Mouse (Mus musculus) lung, postnatal 0 days (tissue): ENCODE results near the gene Gm20708. TPM values are rescaled to one million over a fixed set of nuclear protein-coding genes. Genes with fewer than 3 reads are reported as not detected.
"Not testable (repeated sequence)": the region's sequence is repeated elsewhere in the genome, so short reads cannot be mapped to it uniquely, and the experiment has no call there.

Experiments
- ATAC-seq: fragments of 200-750 bp; cut with Nextera tagmentation; 2 replicates; pipeline ENCODE4 v1.8.0; 2017; ENCODE audit warnings: moderate library complexity
- DNase-seq: peaks from one replicate; pipeline ENCODE4 v3.0.0-alpha.2; 2016; ENCODE audit warnings: low spot score
- H3K27ac ChIP-seq: fragments of 300-500 bp; sonication (generic); 2 replicates; pipeline ENCODE4 v1.5.1; 2014; ENCODE audit warnings: antibody characterized with exemption, mild to moderate bottlenecking, low read length, mixed read lengths
- H3K27me3 ChIP-seq: fragments of 300-500 bp; sonication (generic); replicated peaks from 2 replicates; pipeline ENCODE4 v1.6.1; 2014; ENCODE audit warnings: low read length, mixed read lengths; ENCODE audit not compliant: insufficient read depth
- H3K36me3 ChIP-seq: fragments of 300-500 bp; sonication (generic); 2 replicates; pipeline ENCODE4 v1.6.1; 2014; ENCODE audit warnings: low read length, mixed read lengths; ENCODE audit not compliant: insufficient read depth
- H3K4me1 ChIP-seq: fragments of 300-500 bp; sonication (generic); 2 replicates; pipeline ENCODE4 v1.6.1; 2014; ENCODE audit warnings: antibody characterized with exemption, low read depth, low read length, mixed read lengths; ENCODE audit not compliant: insufficient read depth
- H3K4me2 ChIP-seq: fragments of 300-500 bp; sonication (generic); replicated peaks from 2 replicates; pipeline ENCODE4 v1.6.1; 2014; ENCODE audit warnings: low read depth, mild to moderate bottlenecking, low read length, moderate library complexity, mixed read lengths
- H3K4me3 ChIP-seq: fragments of 300-500 bp; sonication (generic); 2 replicates; pipeline ENCODE4 v1.5.1; 2014; ENCODE audit warnings: low read depth, low read length
- H3K9ac ChIP-seq: fragments of 300-500 bp; sonication (generic); replicated peaks from 2 replicates; pipeline ENCODE4 v1.6.1; 2014; ENCODE audit warnings: low read depth, mild to moderate bottlenecking
- H3K9me3 ChIP-seq: fragments of 300-500 bp; sonication (generic); 2 replicates; pipeline ENCODE4 v1.6.1; 2016; ENCODE audit warnings: low read length, mixed read lengths
- CTCF ChIP-seq: IDR thresholded peaks from 2 replicates; pipeline ENCODE4 v1.5.1; 2016; ENCODE audit warnings: antibody characterized with exemption, mild to moderate bottlenecking
- EP300 ChIP-seq: IDR thresholded peaks from 2 replicates; pipeline ENCODE4 v1.6.1; 2016; ENCODE audit warnings: antibody characterized with exemption, mild to moderate bottlenecking, control low read depth
- WGBS: fragments of 180-500 bp; shearing (Covaris S2); extraction: QIAGEN DNeasy Blood & Tissue Kit; methylation state at CpG from one replicate; pipeline ENCODE4 v1.1.7; 2014; 5-methylcytosine and 5-hydroxymethylcytosine counted together
- polyA plus RNA-seq: library from polyadenylated mRNA; unstranded; fragments of >200 nt; fragmentation: Nextera tagmentation; extraction: Ambion mirVana; gene quantifications from 2 replicates; pipeline ENCODE4 v1.2.1, GENCODE M21; 2015

Gene Gm20708
- polyA plus RNA-seq, 1 experiment from 2014 or later, result 0.27 TPM

GRCm38 (mm10) chr11:117814704-117815366 lies 5.4 kb downstream of the Gm20708 start:
- Histone ChIP-seq H3K36me3 (0 out of 2 replicates have a peak, but pooled peaks cover 4% of the 10 kb centered on the region), H3K4me2 (no peak overlapping the region), H3K9ac (no peak overlapping the region), H3K27me3 (no peaks in the 10 kb centered on the region), H3K4me1 (peaks cover 13% of the 10 kb centered on the region; the same call in 1 of the 2 replicates), H3K27ac (no peak overlapping the region), H3K9me3 (no peaks in the 10 kb centered on the region), H3K4me3 (no peak overlapping the region)
- WGBS, result 77% methylated on average over 6 of the region's 6 CpGs
- ATAC-seq (no peak), DNase-seq (no peak)
- TF ChIP-seq EP300, result no peak
- no peak for TF ChIP-seq CTCF

- WGBS, result 60% methylated on average over 9 of the region's 9 CpGs
- not testable (repeated sequence) for H3K9ac ChIP-seq, H3K27me3 ChIP-seq, H3K36me3 ChIP-seq, H3K27ac ChIP-seq, H3K9me3 ChIP-seq, H3K4me1 ChIP-seq, DNase-seq, H3K4me3 ChIP-seq, H3K4me2 ChIP-seq
- ATAC-seq, result peak; percentile 79
Measured at GRCm38 (mm10) chr11:117815850-117816249, 6.4 kb downstream of the Gm20708 start.

GRCm38 (mm10) chr11:117816389-117816996 lies 7.0 kb downstream of the Gm20708 start:
- H3K27me3 ChIP-seq, result no peaks in the 10 kb centered on the region
- 79% methylated on average over 11 of the region's 13 CpGs for WGBS
- H3K4me2 ChIP-seq, result no peak overlapping the region
- H3K9me3 ChIP-seq, result no peaks in the 10 kb centered on the region
- peaks cover 5% of the 10 kb centered on the region; the same call in 1 of the 2 replicates for H3K4me1 ChIP-seq
- ATAC-seq (no peak), DNase-seq (no peak)
- no peak overlapping the region for H3K4me3 ChIP-seq
- H3K9ac ChIP-seq, result no peak overlapping the region
- no peak overlapping the region for H3K27ac ChIP-seq
- no peak for TF ChIP-seq EP300
- 0 out of 2 replicates have a peak, but pooled peaks have one; percentile 8 for TF ChIP-seq CTCF
- H3K36me3 ChIP-seq, result 0 out of 2 replicates have a peak, but pooled peaks cover 4% of the 10 kb centered on the region

GRCm38 (mm10) chr11:117819095-117819494 lies 9.6 kb downstream of the Gm20708 start:
- TF ChIP-seq CTCF, result no peak
- no peak for TF ChIP-seq EP300
- ATAC-seq, result no peak
- WGBS, result 84% methylated on average over 8 of the region's 8 CpGs
- no peak for DNase-seq
- H3K4me2 ChIP-seq, result no peak overlapping the region
- H3K36me3 ChIP-seq, result 0 out of 2 replicates have a peak, but pooled peaks cover 4% of the 10 kb centered on the region
- H3K9me3 ChIP-seq, result no peaks in the 10 kb centered on the region
- H3K4me3 ChIP-seq, result no peak overlapping the region
- H3K4me1 ChIP-seq, result peaks cover 15% of the 10 kb centered on the region; the same call in 1 of the 2 replicates
- no peaks in the 10 kb centered on the region for H3K27me3 ChIP-seq
- H3K27ac ChIP-seq, result no peak overlapping the region
- no peak overlapping the region for H3K9ac ChIP-seq

- no peak for TF ChIP-seq EP300
- TF ChIP-seq CTCF, result no peak
- no peaks in the 10 kb centered on the region for H3K27me3 ChIP-seq
- DNase-seq (no peak), ATAC-seq (no peak)
- no peak overlapping the region for H3K27ac ChIP-seq
- WGBS, result 81% methylated on average over 7 of the region's 7 CpGs
- no peaks in the 10 kb centered on the region for H3K36me3 ChIP-seq
- H3K9me3 ChIP-seq, result no peaks in the 10 kb centered on the region
- no peak overlapping the region for H3K9ac ChIP-seq
- H3K4me1 ChIP-seq, result peaks cover 23% of the 10 kb centered on the region; the same call in 1 of the 2 replicates
- no peak overlapping the region for H3K4me2 ChIP-seq
- H3K4me3 ChIP-seq, result no peak overlapping the region
Measured at GRCm38 (mm10) chr11:117820173-117820572, 10.7 kb downstream of the Gm20708 start.

- Histone ChIP-seq H3K27ac (no peak overlapping the region), H3K4me2 (no peak overlapping the region), H3K4me3 (no peak overlapping the region), H3K36me3 (no peaks in the 10 kb centered on the region), H3K9ac (no peak overlapping the region), H3K9me3 (no peaks in the 10 kb centered on the region), H3K27me3 (no peaks in the 10 kb centered on the region), H3K4me1 (peaks cover 32% of the 10 kb centered on the region)
- ATAC-seq (no peak), DNase-seq (no peak)
- no peak for TF ChIP-seq EP300
- 95% methylated on average over 9 of the region's 9 CpGs for WGBS
Measured at GRCm38 (mm10) chr11:117821868-117822267, 12.4 kb downstream of the Gm20708 start.
